Mouse (Mus musculus): ENCODE data around the gene Plppr4. TPM values are rescaled to one million over a fixed set of nuclear protein-coding genes. Genes with fewer than 3 reads are reported as not detected.

Plppr4 gene
- polyA plus RNA-seq, 1 experiment from 2014 or later, result 0.33 TPM

Other genes starting within 250 kb of the Plppr4 start
- gene Plppr5, start 214.0 kb upstream of the Plppr4 start, polyA plus RNA-seq (2015; fragmentation: Nextera tagmentation; extraction: Ambion mirVana), result 1.1 and 1.5 TPM in 2 replicates

All from intestine, embryonic 15.5 days (tissue).